Mouse (Mus musculus) left cerebral cortex, postnatal 14 days (tissue): Measurements from ENCODE around the gene Rack1. TPM values are rescaled to one million over a fixed set of nuclear protein-coding genes. Genes with fewer than 3 reads are reported as not detected.
"Not testable (repeated sequence)": the region's sequence is repeated elsewhere in the genome, so short reads cannot be mapped to it uniquely, and the experiment has no call there.

ENCODE experiments used
- DNase-seq, 2 experiments: peaks; one replicate each; pipeline ENCODE4 v3.0.0; 2021 to 2022; ENCODE audit warnings: low spot score in 2 of 2, mixed read lengths in 1 of 2
- intact Hi-C: fragments of 180-260 bp; cut with DNase I; formaldehyde crosslinking; loops from one replicate; pipeline ENCODE4 v1.15.1; 2025
- long read RNA-seq, 2 experiments: library from polyadenylated mRNA; stranded (forward); transcript quantifications; one replicate each; pipeline ENCODE4 v2.0.0; 2021
- total RNA-seq, 2 experiments: library from RNA; stranded (reverse); gene quantifications; 2 replicates each; pipeline ENCODE4 v1.2.3; 2021

Rack1 gene
- 100 to 1,000 TPM; 252 to 259 TPM for total RNA-seq
- long read RNA-seq, experiment 1, transcript Rack1-201 (8 exons, 1,447 nt) = major isoform, 79 of 90 reads
- long read RNA-seq, experiment 1, partial matches to known transcripts = 5 of 90 reads
- long read RNA-seq, experiment 1, other reads (novel, unspliced or antisense) = 5 of 90 reads
- long read RNA-seq, experiment 2, transcript Rack1-201 (8 exons, 1,447 nt) = major isoform, 63 of 82 reads
- long read RNA-seq, experiment 2, transcript Rack1-205 (7 exons, 1,542 nt) = minor isoform, 9 of 82 reads
- long read RNA-seq, experiment 2, partial matches to known transcripts = 8 of 82 reads
- long read RNA-seq, experiment 2, other reads (novel, unspliced or antisense) = 2 of 82 reads

- peak; percentile 88 to 89 for DNase-seq
- intact Hi-C loops = no loop called here
These were observed at the start of gene Rack1 for GRCm38 (mm10) chr11:48799921-48800701. Gene Rack1 (plus strand): TSS chr11:48800332.

- no peak for DNase-seq
- intact Hi-C loops = no loop called here
These were observed 49.7 kb upstream of the Rack1 start for GRCm38 (mm10) chr11:48750428-48750827.

- intact Hi-C loops, DNase-seq: not testable (repeated sequence)
These were observed 46.6 kb upstream of the Rack1 start for GRCm38 (mm10) chr11:48753534-48753933.

- no peak for DNase-seq
- intact Hi-C loops = no loop called here
These were observed 41.1 kb upstream of the Rack1 start for GRCm38 (mm10) chr11:48759021-48759420.

GRCm38 (mm10) chr11:48764119-48764518, 36.0 kb upstream of the Rack1 start:
- DNase-seq = no peak
- intact Hi-C loops = no loop called here

- DNase-seq = no peak
- intact Hi-C loops = no loop called here
These were observed 32.8 kb upstream of the Rack1 start for GRCm38 (mm10) chr11:48767195-48767876.

GRCm38 (mm10) chr11:48771691-48772090, 28.4 kb upstream of the Rack1 start:
- intact Hi-C loops = loop anchor here (10.0 kb wide), 2 partner anchors 887 to 1847 kb away; no protein-coding TSS in a partner anchor
- DNase-seq = no peak

GRCm38 (mm10) chr11:48774443-48775298, 25.5 kb upstream of the Rack1 start:
- intact Hi-C loops = loop anchor here (5.0 to 10.0 kb wide), 3 partner anchors 890 to 1927 kb away; no protein-coding TSS in a partner anchor
- DNase-seq = peak; percentile 64 to 81

- DNase-seq = peak; percentile 76 to 77
- intact Hi-C loops = loop anchor here (5.0 to 10.0 kb wide), 3 partner anchors 891 to 1928 kb away; no protein-coding TSS in a partner anchor
These were observed 24.6 kb upstream of the Rack1 start for GRCm38 (mm10) chr11:48775483-48775882.

GRCm38 (mm10) chr11:48776664-48777063, 23.5 kb upstream of the Rack1 start:
- DNase-seq = no peak
- intact Hi-C loops = loop anchor here (5.0 to 10.0 kb wide), 3 partner anchors 892 to 1929 kb away; no protein-coding TSS in a partner anchor

GRCm38 (mm10) chr11:48777303-48777702, 22.8 kb upstream of the Rack1 start:
- no peak for DNase-seq
- intact Hi-C loops = loop anchor here (5.0 to 10.0 kb wide), 3 partner anchors 893 to 1930 kb away; no protein-coding TSS in a partner anchor

GRCm38 (mm10) chr11:48779450-48779849, 20.7 kb upstream of the Rack1 start:
- no peak for DNase-seq
- intact Hi-C loops = loop anchor here (5.0 to 10.0 kb wide), 3 partner anchors 895 to 1932 kb away; no protein-coding TSS in a partner anchor

- intact Hi-C loops = no loop called here
- DNase-seq = no peak
These were observed 17.9 kb upstream of the Rack1 start for GRCm38 (mm10) chr11:48782243-48782642.

GRCm38 (mm10) chr11:48787455-48788211, 12.5 kb upstream of the Rack1 start:
- peak in 1 of 2 experiments; percentile 40 for DNase-seq

GRCm38 (mm10) chr11:48788311-48789089, 11.6 kb upstream of the Rack1 start:
- peak; percentile 77 to 82 for DNase-seq
- intact Hi-C loops = no loop called here

More at GRCm38 (mm10) chr11:48787455-48788211, 12.5 kb upstream of the Rack1 start:
- intact Hi-C loops = no loop called here

- DNase-seq = no peak
- intact Hi-C loops = no loop called here
These were observed 10.9 kb upstream of the Rack1 start for GRCm38 (mm10) chr11:48789215-48789614.
